Mouse (Mus musculus) layer of hippocampus, postnatal 14 days (tissue): Measurements from ENCODE around the gene F5. TPM values are rescaled to one million over a fixed set of nuclear protein-coding genes. Genes with fewer than 3 reads are reported as not detected.

Source experiments
- DNase-seq, 2 experiments: peaks; one replicate each; pipeline ENCODE4 v3.0.0; 2021 to 2022; ENCODE audit warnings: low spot score in 2 of 2, mixed read lengths in 1 of 2
- total RNA-seq, 2 experiments: library from RNA; stranded (reverse); gene quantifications; 2 replicates each; pipeline ENCODE4 v1.2.3; 2021

Gene F5
- total RNA-seq, 2 experiments from 2014 or later: 0.55 to 4.6 TPM

- DNase-seq: no peak
Measured at GRCm38 (mm10) chr1:164158571-164158970, 6.9 kb downstream of the F5 start.

GRCm38 (mm10) chr1:164159781-164160180 lies 8.1 kb downstream of the F5 start:
- DNase-seq: no peak

DNA sequence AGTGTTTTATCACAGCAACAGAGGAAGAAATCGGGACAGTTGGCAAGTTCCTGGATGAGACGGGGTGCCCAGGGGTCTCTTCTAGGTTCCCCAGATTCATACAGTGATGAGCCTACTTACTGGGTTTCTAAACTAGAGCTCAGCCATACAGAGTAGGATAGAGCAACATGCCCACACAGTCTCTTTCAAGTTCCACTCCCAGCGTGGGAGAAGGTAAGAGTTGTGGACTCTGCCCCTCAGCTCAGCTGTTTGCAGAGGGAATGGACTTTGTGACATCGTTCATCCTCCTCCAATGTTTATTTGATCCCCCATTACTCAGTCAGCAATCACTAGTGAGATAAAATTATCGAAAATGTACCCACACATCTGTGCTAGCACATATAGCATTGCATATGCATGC lies 11.1 kb downstream of the F5 start:
- no peak for DNase-seq

DNA sequence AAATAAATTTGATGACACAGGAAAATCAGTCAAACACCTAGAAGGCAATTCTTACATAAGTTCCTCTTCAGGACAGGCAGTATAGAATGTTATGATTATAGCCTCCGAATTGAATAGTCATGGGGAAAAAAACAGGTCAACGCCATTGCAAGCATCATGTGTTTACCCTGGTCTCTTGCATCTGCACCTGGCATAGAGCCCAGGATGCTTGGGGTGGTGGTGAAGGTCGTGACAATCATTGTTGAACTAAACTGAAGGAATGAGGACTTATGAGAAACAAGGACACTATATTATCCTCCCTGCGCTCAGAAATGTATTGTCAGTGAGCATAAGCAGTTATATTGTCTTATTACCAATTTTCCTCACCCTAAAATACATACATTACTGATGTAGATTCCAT lies 17.2 kb downstream of the F5 start:
- no peak for DNase-seq

DNA sequence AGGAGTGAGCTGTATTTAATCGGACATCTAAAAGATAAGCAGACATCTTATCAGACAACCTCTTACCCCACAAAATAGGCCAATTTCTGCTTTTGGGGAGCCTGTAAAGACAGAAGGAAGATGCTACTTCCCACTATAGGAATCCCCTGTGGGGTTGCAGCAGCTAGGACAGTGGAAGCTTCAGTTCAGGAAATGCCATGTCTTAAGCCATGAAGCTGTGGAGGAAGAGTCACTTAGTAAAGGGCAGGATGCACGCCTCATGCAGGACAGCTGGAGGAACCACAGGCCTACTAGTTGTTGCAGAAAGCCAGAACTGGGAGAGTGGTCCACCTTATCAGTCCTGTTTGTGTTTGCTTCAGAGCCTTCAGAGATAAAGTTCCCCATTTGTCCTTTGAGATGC lies 18.8 kb downstream of the F5 start:
- no peak for DNase-seq

- DNase-seq: no peak
Measured at GRCm38 (mm10) chr1:164173145-164173544, 21.5 kb downstream of the F5 start.

DNA sequence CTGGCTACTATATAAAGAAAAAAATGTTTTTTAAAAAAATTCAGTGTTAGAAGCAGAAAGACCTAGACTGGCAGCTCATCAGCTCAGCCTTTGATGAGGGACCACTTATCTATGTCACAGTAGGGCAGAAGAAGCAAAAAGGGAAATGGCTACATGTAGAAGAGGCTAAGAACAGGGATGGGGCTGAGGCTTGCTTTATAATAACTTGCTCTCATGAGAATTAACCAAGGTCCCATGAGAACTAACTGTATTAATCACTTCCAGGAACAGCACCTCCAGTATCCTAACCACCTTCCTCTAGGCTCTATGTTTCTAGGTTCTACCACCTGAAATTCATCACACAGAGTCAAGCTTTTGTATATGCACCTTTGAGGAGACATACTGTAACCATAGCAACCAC lies 25.2 kb downstream of the F5 start:
- DNase-seq: no peak

DNA sequence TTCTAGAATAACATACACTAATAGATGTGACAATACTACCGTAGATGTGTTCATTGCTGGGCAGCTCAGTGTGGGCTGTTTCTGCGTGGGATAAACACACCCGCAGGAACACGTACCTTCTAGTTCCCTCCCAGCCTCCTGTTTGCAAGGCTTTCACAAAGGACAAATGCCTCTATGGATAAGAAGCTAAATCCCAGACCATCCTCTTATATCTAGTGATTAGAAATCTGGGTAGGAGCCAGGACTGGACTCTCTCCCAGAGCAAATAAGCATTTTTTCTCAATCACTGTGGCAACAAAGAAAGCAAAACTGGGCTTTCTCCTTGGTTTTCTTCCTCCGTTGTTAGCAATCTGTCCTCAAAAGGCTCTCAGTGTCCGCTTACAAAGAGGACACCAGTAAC lies 26.8 kb downstream of the F5 start:
- no peak for DNase-seq

DNA sequence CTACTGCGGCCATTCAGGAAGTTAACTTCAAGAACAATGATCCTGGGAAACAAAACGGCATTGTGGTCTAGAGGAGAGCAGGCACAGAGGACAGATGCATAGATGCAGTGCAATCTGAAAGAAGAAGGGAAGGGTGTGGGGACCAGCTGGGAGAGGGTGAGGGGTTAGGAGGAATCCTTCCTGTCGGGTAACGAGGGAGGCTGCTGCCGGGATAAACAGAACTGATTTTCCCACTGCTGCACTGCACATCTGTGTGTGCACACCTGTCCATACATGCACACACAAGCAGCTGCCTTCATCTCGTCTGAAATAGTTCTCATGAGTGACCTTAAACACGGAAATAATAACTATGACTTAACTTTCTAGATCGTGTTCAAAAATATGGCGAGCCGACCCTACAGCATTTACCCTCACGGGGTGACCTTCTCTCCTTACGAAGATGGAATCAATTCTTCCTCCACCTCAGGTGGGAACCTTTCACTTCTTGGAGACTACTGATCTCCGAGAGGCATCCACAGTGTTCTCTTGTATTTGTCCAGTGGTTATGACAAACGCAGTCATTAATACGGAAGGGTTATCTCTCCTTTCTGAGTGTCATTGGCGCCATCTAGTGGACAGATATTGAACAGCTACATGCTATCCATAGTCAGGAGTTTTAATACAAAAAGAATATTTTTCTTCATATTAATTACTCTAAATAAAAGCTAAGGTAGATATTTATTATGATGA lies 32.7 kb downstream of the F5 start:
- peak; percentile 55 to 79 for DNase-seq

DNA sequence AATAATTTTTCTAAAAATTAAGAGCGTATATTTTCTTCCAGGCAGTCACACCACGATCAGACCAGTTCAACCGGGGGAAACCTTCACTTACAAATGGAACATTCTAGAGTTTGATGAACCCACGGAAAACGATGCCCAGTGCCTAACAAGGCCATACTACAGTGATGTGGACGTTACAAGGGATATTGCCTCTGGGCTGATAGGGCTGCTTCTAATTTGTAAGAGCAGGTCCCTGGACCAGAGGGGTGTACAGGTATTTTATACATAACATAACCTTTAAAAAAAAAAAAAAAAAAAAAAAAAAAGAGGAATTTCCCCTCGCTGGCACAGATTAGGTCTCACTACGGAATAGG lies 33.2 kb downstream of the F5 start:
- DNase-seq: no peak

GRCm38 (mm10) chr1:164185316-164185715 lies 33.7 kb downstream of the F5 start:
- DNase-seq: peak in 1 of 2 experiments; percentile 8

- no peak for DNase-seq
Measured at GRCm38 (mm10) chr1:164187002-164187560, 35.4 kb downstream of the F5 start.

DNA sequence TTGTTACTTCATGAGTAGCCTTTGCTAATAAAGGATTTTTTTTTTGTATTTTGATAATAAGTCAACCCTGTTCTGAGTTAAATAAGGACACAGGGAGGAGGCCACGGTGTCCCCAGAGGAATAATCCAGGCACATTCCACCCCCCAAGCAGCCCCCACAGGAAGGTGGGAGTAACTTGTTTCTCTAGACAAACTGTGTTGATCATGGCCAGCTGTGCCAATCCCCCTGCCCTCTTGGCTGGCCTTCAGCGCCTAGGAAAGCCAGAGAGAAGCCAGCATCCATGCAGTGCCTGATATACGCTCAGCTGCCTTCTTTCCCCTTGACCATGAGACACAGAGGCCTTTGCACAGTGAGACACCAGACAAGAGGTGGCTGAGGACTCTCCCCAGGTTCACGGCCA lies 47.9 kb downstream of the F5 start:
- no peak for DNase-seq

DNA sequence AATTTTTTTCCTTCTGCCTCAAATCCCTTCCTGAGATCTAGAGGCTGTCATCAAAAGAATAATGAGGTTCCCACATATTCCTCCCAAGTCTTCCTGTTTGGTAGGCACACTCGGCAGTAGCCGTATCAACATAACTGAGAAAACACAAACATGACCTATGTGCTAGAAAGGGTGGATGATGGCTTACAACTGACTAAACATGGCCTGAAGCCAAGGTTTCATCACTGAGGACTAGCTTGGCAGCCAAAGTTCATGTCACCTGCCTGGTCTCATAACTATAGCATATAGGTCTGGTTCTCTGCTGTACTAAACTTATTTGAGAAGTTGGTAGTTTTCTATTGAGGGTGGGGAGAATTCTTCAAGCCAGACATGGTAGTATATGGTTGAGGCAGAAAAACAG lies 56.8 kb downstream of the F5 start:
- no peak for DNase-seq

GRCm38 (mm10) chr1:164210899-164211298 lies 59.3 kb downstream of the F5 start:
- no peak for DNase-seq

- DNase-seq: no peak
Measured at GRCm38 (mm10) chr1:164212686-164213085, 61.0 kb downstream of the F5 start.

DNA sequence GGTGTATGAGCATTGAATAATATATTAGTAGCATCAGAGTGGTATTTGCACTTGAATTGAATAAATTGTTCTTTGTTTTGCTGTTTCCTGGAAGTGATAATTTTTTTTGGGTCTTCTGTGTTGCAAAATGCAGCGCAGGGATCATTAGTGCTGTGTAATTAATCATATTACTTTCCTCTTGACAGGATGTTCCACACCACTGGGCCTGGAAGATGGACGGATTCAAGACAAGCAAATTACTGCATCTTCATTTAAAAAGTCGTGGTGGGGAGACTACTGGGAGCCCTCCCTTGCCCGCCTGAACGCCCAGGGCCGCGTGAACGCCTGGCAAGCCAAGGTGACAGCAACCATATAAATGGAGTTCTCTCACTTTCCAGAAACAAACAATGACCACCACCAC lies 62.6 kb downstream of the F5 start:
- DNase-seq: no peak

GRCm38 (mm10) chr1:164215097-164215496 lies 63.5 kb downstream of the F5 start:
- no peak for DNase-seq

DNA sequence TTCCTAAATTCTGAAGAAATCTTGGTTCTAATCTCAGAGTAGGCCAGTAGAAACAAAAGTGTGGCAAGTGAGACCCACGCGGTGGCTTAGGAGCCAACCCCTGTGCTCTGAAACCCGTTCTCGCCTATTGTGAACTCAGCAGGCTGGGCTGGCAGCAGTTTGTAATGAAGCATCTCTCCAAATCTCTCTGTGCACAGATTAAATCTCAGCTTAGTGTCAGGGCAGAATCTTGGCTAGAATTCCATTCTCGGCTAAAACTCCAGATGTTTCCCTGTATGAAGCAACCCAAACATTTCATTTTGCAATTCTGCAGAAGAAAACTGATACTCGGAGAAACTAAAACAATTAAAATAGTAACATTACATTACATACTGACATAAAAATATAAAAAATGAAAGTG lies 63.9 kb downstream of the F5 start:
- no peak for DNase-seq

GRCm38 (mm10) chr1:164217791-164218685 lies 66.4 kb downstream of the F5 start:
- peak; percentile 4 to 15 for DNase-seq

- DNase-seq: no peak
Measured at GRCm38 (mm10) chr1:164220261-164220660, 68.6 kb downstream of the F5 start.

- no peak for DNase-seq
Measured at GRCm38 (mm10) chr1:164223089-164223488, 71.5 kb downstream of the F5 start.
